Mouse (Mus musculus) c-Kit-negative CD71-positive TER-119-positive erythroid progenitor cells, embryonic 14.5 days (primary cell): Measurements from ENCODE around the gene Ptprs.
"Not testable (repeated sequence)": the region's sequence is repeated elsewhere in the genome, so short reads cannot be mapped to it uniquely, and the experiment has no call there.

Experiments
- DNase-seq: peaks from one replicate; pipeline ENCODE4 v3.0.0-alpha.2; 2013; ENCODE audit warnings: low read depth, low spot score

Gene Ptprs

GRCm38 (mm10) chr17:56476402-56476752, at the start of gene Ptprs:
Gene Ptprs (minus strand): TSS chr17:56476483.
- DNase-seq = no peak

- no peak for DNase-seq
Measured at GRCm38 (mm10) chr17:56524943-56525342, 48.7 kb upstream of the Ptprs start.

- DNase-seq = no peak
Measured at GRCm38 (mm10) chr17:56522744-56523143, 46.5 kb upstream of the Ptprs start.

GRCm38 (mm10) chr17:56515690-56516410, 39.6 kb upstream of the Ptprs start:
- DNase-seq = no peak

- no peak for DNase-seq
Measured at GRCm38 (mm10) chr17:56514916-56515315, 38.6 kb upstream of the Ptprs start.

GRCm38 (mm10) chr17:56514330-56514729, 38.0 kb upstream of the Ptprs start:
- no peak for DNase-seq

GRCm38 (mm10) chr17:56512310-56512709, 36.0 kb upstream of the Ptprs start, which contains the start of gene Znrf4:
Gene Znrf4 (minus strand): TSS chr17:56512431.
- no peak for DNase-seq

- DNase-seq = no peak
Measured at GRCm38 (mm10) chr17:56511707-56512090, 35.4 kb upstream of the Ptprs start.

- DNase-seq = no peak
Measured at GRCm38 (mm10) chr17:56510970-56511706, 34.9 kb upstream of the Ptprs start.

GRCm38 (mm10) chr17:56510473-56510969, 34.2 kb upstream of the Ptprs start:
- DNase-seq = no peak

- no peak for DNase-seq
Measured at GRCm38 (mm10) chr17:56509707-56510472, 33.6 kb upstream of the Ptprs start.

GRCm38 (mm10) chr17:56509021-56509640, 32.8 kb upstream of the Ptprs start:
- no peak for DNase-seq

- DNase-seq = peak; percentile 11
Measured at GRCm38 (mm10) chr17:56507161-56508068, 31.1 kb upstream of the Ptprs start.

- no peak for DNase-seq
Measured at GRCm38 (mm10) chr17:56506417-56507065, 30.3 kb upstream of the Ptprs start.

- no peak for DNase-seq
Measured at GRCm38 (mm10) chr17:56505401-56505800, 29.1 kb upstream of the Ptprs start.

GRCm38 (mm10) chr17:56502526-56502925, 26.2 kb upstream of the Ptprs start:
- DNase-seq = no peak

- DNase-seq = not testable (repeated sequence)
Measured at GRCm38 (mm10) chr17:56501635-56502400, 25.5 kb upstream of the Ptprs start.

- no peak for DNase-seq
Measured at GRCm38 (mm10) chr17:56499229-56499628, 22.9 kb upstream of the Ptprs start.

- no peak for DNase-seq
Measured at GRCm38 (mm10) chr17:56494480-56494879, 18.2 kb upstream of the Ptprs start.
